Mouse (Mus musculus): ENCODE results near the gene Prr12.

DNA sequence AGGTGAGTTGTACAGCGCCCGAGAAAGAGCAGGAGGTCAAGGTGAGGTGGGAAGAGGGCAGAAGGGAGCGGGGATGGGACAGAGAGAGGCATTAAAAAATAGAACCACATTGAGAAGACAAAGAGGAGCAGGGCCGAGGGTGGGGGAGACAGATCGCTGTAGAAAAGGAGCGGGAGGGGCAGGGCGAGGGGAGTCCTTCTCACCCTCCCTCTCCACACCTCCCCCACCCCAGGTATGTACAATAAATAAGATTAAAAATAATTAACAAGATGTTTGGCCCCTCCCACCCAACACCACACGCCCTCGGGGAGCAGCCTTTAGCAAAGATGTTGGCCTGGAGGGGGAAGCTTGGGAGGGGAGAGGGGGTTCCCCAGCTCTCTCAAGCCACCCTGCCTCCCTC lies 24.9 kb downstream of the Prr12 start:
- no peak for TF ChIP-seq CTCF (IDR thresholded peaks at IDR 0.05; ENCODE audit: low read depth)
- TF ChIP-seq EP300 (IDR thresholded peaks at IDR 0.05; ENCODE audit: low read depth), result no peak

All from heart, postnatal 0 days (tissue).